Mouse (Mus musculus) megakaryocyte, embryonic 14.5 days (primary cell): ENCODE data around the gene Phf11c. TPM values are rescaled to one million over a fixed set of nuclear protein-coding genes. Genes with fewer than 3 reads are reported as not detected.
"Not testable (repeated sequence)": the region's sequence is repeated elsewhere in the genome, so short reads cannot be mapped to it uniquely, and the experiment has no call there.

Source experiments
- H3K27me3 ChIP-seq: replicated peaks from 2 replicates; pipeline ENCODE3; 2012; ENCODE audit warnings: inconsistent platforms
- H3K36me3 ChIP-seq: replicated peaks from 2 replicates; pipeline ENCODE3; 2012; ENCODE audit warnings: low read length, inconsistent platforms, mixed read lengths
- H3K4me1 ChIP-seq: 2 replicates; pipeline ENCODE4 v1.6.1; 2012; ENCODE audit warnings: inconsistent platforms
- H3K4me3 ChIP-seq: replicated peaks from 2 replicates; pipeline ENCODE3; 2012; ENCODE audit warnings: moderate library complexity, mild to moderate bottlenecking, inconsistent platforms
- H3K9me3 ChIP-seq: 2 replicates; pipeline ENCODE4 v1.6.1; 2012; ENCODE audit warnings: inconsistent platforms
- FLI1 ChIP-seq: IDR thresholded peaks from 2 replicates; pipeline ENCODE4 v1.6.1; 2012; ENCODE audit warnings: low read length, inconsistent platforms, mixed read lengths
- GATA1 ChIP-seq: IDR thresholded peaks from 3 replicates; pipeline ENCODE4 v1.6.1; 2012; ENCODE audit warnings: mixed read lengths, low read length, inconsistent platforms, borderline replicate concordance
- polyA plus RNA-seq: library from polyadenylated mRNA; stranded (reverse); fragments of >175 nt; gene quantifications from 2 replicates; pipeline ENCODE4 v1.2.3, GENCODE M21; 2012; ENCODE audit warnings: low replicate concordance; ENCODE audit not compliant: insufficient read depth

Gene Phf11c
- polyA plus RNA-seq, 1 experiment = not detected

DNA sequence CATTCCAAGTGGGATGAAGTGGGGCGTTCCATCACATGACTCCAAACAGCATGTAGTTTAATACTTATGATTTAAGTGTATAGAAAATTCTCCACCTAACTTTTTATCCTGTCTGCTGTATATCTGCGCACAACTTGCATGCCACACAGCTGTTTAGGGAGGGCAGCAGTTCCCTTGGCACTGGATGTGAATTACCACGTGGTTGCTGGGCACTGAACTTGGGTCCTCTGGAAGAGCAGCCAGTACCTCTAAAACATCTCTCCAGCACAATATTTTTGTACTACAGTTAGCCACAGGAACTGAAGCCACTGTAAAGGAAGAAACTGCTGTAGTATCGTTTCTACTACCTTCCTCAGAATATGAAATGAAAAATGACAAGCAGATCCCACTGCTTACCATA, 23.0 kb upstream of the Phf11c start:
- no peaks in the 10 kb centered on the region for H3K9me3 ChIP-seq
- TF ChIP-seq FLI1 = no peak
- TF ChIP-seq GATA1 = no peak
- no peaks in the 10 kb centered on the region; the same call in 1 of the 2 replicates for H3K4me1 ChIP-seq
- H3K4me3 ChIP-seq = no peak overlapping the region
- peaks cover 74% of the 10 kb centered on the region for H3K36me3 ChIP-seq
- H3K27me3 ChIP-seq = no peaks in the 10 kb centered on the region

DNA sequence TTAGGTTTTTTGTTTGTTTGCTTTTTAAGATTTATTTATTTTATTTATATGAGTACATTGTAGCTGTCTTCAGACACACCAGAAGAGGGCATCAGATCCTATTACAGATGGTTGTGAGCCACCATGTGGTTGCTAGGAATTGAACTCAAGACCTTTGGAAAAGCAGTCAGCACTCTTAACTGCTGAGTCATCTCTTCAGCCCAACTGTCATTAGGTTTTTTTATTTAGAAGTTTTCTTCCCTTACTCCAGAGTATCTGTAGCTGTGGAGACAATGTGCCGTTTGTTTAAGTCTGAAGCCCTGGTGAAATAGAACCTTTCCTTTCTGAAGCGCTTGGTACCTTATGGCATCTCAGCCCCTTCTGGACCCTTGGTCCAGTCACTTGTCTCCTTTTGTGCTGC, 19.8 kb upstream of the Phf11c start:
- peaks cover 81% of the 10 kb centered on the region for H3K36me3 ChIP-seq
- not testable (repeated sequence) for H3K27me3 ChIP-seq, H3K9me3 ChIP-seq, H3K4me3 ChIP-seq, H3K4me1 ChIP-seq

DNA sequence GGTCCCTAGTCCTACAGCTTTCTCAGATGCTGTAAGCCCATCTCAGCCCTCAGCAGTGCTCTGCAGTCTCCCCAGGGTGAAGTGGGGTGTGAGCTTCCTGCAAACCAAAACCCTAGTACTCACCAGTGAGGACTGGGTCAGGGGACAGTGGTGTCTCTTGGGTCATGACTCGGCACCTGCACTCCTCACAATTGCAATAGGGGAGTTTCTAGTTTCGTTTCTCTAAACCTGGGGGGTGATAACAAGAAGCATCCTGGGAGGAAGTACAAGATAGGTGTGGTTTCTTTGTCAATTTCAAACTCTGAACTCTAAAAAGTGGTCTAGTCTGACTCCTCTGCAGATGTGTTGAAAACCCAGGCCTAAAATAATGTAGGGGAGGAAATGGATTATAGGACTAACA, 1.8 kb upstream of the Phf11c start:
- H3K4me1 ChIP-seq = peaks cover 10% of the 10 kb centered on the region
- TF ChIP-seq FLI1 (no peak), GATA1 (no peak)
- peak overlapping the region; percentile 64 for H3K4me3 ChIP-seq
- H3K9me3 ChIP-seq = no peaks in the 10 kb centered on the region
- no peaks in the 10 kb centered on the region for H3K27me3 ChIP-seq
- H3K36me3 ChIP-seq = peaks cover 52% of the 10 kb centered on the region

DNA sequence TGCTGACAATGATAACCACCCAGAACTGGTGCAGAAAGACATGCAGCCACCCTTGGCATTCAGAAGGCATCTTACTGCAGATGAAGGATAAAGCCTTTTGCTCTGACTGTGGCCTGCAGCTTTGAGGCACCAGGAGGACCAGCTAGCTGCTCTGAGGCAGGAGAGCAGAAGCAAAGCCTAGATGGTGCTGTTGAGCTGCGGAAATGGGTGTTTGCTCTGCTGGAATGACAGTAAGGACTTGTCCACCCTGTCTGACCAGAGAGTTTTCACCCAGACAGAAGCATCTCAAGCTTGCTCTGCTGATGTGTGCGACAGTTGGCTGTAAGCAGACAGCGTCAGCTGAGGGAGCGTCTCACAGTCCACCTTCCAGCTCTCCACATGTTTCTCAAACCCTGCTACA, 5.0 kb downstream of the Phf11c start:
- not testable (repeated sequence) for H3K27me3 ChIP-seq, H3K4me1 ChIP-seq, H3K9me3 ChIP-seq, H3K4me3 ChIP-seq
- H3K36me3 ChIP-seq = peaks cover 14% of the 10 kb centered on the region

GRCm38 (mm10) chr14:59389532-59389931, 5.6 kb downstream of the Phf11c start:
- no peak for TF ChIP-seq GATA1
- no peak for TF ChIP-seq FLI1
- H3K36me3 ChIP-seq = peaks cover 14% of the 10 kb centered on the region
- no peaks in the 10 kb centered on the region for H3K9me3 ChIP-seq
- peaks cover 7% of the 10 kb centered on the region for H3K4me1 ChIP-seq
- H3K4me3 ChIP-seq = no peak overlapping the region
- H3K27me3 ChIP-seq = no peaks in the 10 kb centered on the region

DNA sequence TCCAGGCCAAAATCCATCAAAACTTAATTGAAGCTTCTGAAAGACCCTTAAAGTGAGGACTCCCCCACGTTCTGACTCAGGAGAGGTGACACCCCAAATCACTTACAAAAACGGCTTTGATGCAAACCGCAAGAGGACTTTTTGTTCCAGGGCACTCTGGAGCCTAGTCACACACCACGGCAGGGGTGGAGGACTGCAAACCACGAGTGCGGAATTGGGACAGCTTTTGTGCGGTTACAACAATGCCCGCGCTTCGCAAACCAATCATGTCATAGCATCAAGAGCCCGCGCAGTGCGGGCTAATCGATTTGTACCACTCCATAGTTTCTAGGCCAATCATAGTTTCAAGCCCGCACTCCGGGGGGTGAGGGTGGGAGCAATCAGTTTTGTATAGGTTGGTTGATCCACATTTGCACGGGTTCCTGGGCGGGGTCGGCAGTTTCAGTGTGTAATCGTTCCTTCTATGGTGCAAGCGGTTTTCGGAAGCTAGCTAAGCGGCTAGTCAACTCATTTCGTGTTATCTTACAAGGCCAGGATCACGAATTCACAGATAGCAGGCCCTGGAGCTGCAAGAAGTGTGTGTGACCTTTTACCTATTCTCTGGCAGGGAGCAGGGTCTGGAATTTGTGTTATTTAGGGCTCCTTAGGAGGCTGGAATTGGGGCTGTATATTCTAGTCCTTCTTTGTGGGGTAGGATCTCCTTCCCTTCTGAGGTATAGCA, 24.7 kb downstream of the Phf11c start:
- Histone ChIP-seq H3K4me3 (no peak overlapping the region), H3K9me3 (peaks cover 28% of the 10 kb centered on the region)

DNA sequence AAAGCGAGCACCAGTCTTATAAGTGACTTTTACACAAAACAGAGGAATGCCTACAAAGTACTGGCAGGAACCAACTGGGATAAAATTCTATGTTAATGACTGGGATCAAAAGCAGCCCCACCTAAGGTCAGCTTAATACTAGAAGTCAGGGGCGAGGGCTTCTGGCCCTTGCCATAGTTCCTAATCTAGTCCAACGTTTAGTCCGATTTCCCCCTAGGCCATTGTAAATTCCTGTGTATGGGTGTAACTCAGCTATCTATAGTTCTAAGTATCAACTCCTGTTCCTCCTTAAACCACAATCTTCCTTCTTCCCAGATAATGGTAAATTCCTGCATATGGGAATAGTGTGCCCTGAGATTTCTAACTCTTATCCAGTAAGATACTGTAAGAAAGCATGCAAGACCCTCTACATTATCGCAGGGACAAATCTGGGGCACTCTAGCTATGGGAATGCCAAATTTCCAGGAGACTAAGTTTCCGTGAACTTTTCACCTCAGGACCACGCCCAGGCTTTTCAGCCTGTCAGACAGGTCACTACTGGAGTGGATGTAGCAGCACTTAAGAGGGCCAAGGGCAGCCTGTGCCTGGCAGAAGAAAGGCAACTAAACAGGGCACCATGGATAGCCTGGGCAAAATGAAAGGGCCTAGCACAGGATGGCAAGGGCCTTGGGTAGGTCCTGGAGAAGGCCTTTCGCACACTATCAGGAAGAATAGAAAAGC, 28.6 kb downstream of the Phf11c start:
- H3K27me3 ChIP-seq = no peaks in the 10 kb centered on the region
- H3K9me3 ChIP-seq = peaks cover 15% of the 10 kb centered on the region
- 0 out of 2 replicates have a peak, but pooled peaks cover 3% of the 10 kb centered on the region for H3K4me1 ChIP-seq
- TF ChIP-seq FLI1 = no peak
- no peak for TF ChIP-seq GATA1
- no peaks in the 10 kb centered on the region for H3K36me3 ChIP-seq
- no peak overlapping the region for H3K4me3 ChIP-seq

More for the DNA sequence above, 24.7 kb downstream of the Phf11c start:
- Histone ChIP-seq H3K27me3 (no peaks in the 10 kb centered on the region), H3K36me3 (no peaks in the 10 kb centered on the region), H3K4me1 (no peaks in the 10 kb centered on the region)
- no peak for TF ChIP-seq GATA1

GRCm38 (mm10) chr14:59365244-59365644, 29.9 kb downstream of the Phf11c start, which contains the start of gene Phf11d:
Gene Phf11d (minus strand): TSS chr14:59365470.
- Histone ChIP-seq H3K9me3 (peaks cover 2% of the 10 kb centered on the region), H3K4me1 (0 out of 2 replicates have a peak, but pooled peaks cover 3% of the 10 kb centered on the region), H3K27me3 (no peaks in the 10 kb centered on the region), H3K4me3 (peak within 1 kb of the TSS; percentile 80), H3K36me3 (no peaks in the 10 kb centered on the region)
- TF ChIP-seq GATA1 (no peak), FLI1 (no peak)

GRCm38 (mm10) chr14:59341189-59341588, 54.0 kb downstream of the Phf11c start, which contains the start of gene Phf11b:
Gene Phf11b (minus strand): TSS chr14:59341351.
- H3K36me3 ChIP-seq, H3K27me3 ChIP-seq, H3K4me1 ChIP-seq, H3K4me3 ChIP-seq, H3K9me3 ChIP-seq: not testable (repeated sequence)

GRCm38 (mm10) chr14:59339541-59339940, 55.6 kb downstream of the Phf11c start:
- H3K4me3 ChIP-seq = no peak overlapping the region
- no peaks in the 10 kb centered on the region for H3K27me3 ChIP-seq
- H3K36me3 ChIP-seq = no peaks in the 10 kb centered on the region
- no peaks in the 10 kb centered on the region for H3K9me3 ChIP-seq
- no peaks in the 10 kb centered on the region for H3K4me1 ChIP-seq
- TF ChIP-seq GATA1 (no peak), FLI1 (no peak)

GRCm38 (mm10) chr14:59336056-59336455, 59.1 kb downstream of the Phf11c start:
- not testable (repeated sequence) for H3K36me3 ChIP-seq, H3K4me1 ChIP-seq, H3K9me3 ChIP-seq, H3K27me3 ChIP-seq, H3K4me3 ChIP-seq

Other genes starting within 250 kb of the Phf11c start
- not detected in 2 replicates for gene Gm5142, start 216.6 kb downstream of the Phf11c start, polyA plus RNA-seq
- 0.28 TPM in 1 of 2 replicates, not detected in the other for gene Rcbtb1, start 194.2 kb downstream of the Phf11c start, polyA plus RNA-seq
- gene Gm6904, start 135.2 kb downstream of the Phf11c start, polyA plus RNA-seq = not detected in 2 replicates
- not detected in 2 replicates for gene Phf11a, start 97.9 kb downstream of the Phf11c start, polyA plus RNA-seq
- gene Phf11b, start 54.0 kb downstream of the Phf11c start, polyA plus RNA-seq = 1.7 TPM in 1 of 2 replicates, not detected in the other
- 0.09 and 1.4 TPM in 2 replicates for gene Phf11d, start 29.9 kb downstream of the Phf11c start, polyA plus RNA-seq
- gene Setdb2, start 45.5 kb upstream of the Phf11c start, polyA plus RNA-seq = 1.4 TPM in 1 of 2 replicates, not detected in the other
- 2.5 TPM in 1 of 2 replicates, not detected in the other for gene Cab39l, start 45.6 kb upstream of the Phf11c start, polyA plus RNA-seq
- 12.5 TPM in 1 of 2 replicates, not detected in the other for gene Cdadc1, start 202.6 kb upstream of the Phf11c start, polyA plus RNA-seq
- not detected in 2 replicates for gene Shisa2, start 229.9 kb upstream of the Phf11c start, polyA plus RNA-seq